Mouse (Mus musculus) liver, embryonic 13.5 days (tissue): ENCODE measurements around the gene Igsf11. TPM values are rescaled to one million over a fixed set of nuclear protein-coding genes. Genes with fewer than 3 reads are reported as not detected.

Experiments used
- ATAC-seq: fragments of 200-750 bp; cut with Nextera tagmentation; 2 replicates; pipeline ENCODE4 v1.8.0; 2017; ENCODE audit warnings: low read depth, mild to moderate bottlenecking, moderate number of reproducible peaks, moderate library complexity
- DNase-seq: peaks from one replicate; pipeline ENCODE4 v3.0.0; 2022
- H3K27ac ChIP-seq: fragments of 300-500 bp; sonication (generic); 2 replicates; pipeline ENCODE4 v1.5.1; 2015; ENCODE audit warnings: moderate library complexity, mild to moderate bottlenecking, inconsistent platforms
- H3K27me3 ChIP-seq: fragments of 300-500 bp; sonication (generic); 2 replicates; pipeline ENCODE4 v1.6.1; 2015; ENCODE audit warnings: mild to moderate bottlenecking, inconsistent platforms
- H3K36me3 ChIP-seq: fragments of 300-500 bp; sonication (generic); 2 replicates; pipeline ENCODE4 v1.6.1; 2015; ENCODE audit warnings: mild to moderate bottlenecking, inconsistent platforms
- H3K4me1 ChIP-seq: fragments of 300-500 bp; sonication (generic); replicated peaks from 2 replicates; pipeline ENCODE4 v1.6.1; 2015; ENCODE audit warnings: inconsistent platforms
- H3K4me2 ChIP-seq: fragments of 300-500 bp; sonication (generic); 2 replicates; pipeline ENCODE4 v1.6.1; 2015; ENCODE audit warnings: inconsistent platforms, mild to moderate bottlenecking, moderate library complexity
- H3K4me3 ChIP-seq: fragments of 300-500 bp; sonication (generic); replicated peaks from 2 replicates; pipeline ENCODE4 v1.5.1; 2015; ENCODE audit warnings: mild to moderate bottlenecking, inconsistent platforms
- H3K9ac ChIP-seq: fragments of 300-500 bp; sonication (generic); 2 replicates; pipeline ENCODE4 v1.6.1; 2015; ENCODE audit warnings: mild to moderate bottlenecking, inconsistent platforms
- H3K9me3 ChIP-seq: fragments of 300-500 bp; sonication (generic); replicated peaks from 2 replicates; pipeline ENCODE4 v1.6.1; 2016; ENCODE audit warnings: inconsistent platforms
- WGBS: fragments of 180-500 bp; shearing (Covaris S2); methylation state at CpG from one replicate; pipeline ENCODE4 v1.1.7; 2015; ENCODE audit not compliant: insufficient replicate concordance; 5-methylcytosine and 5-hydroxymethylcytosine counted together
- polyA plus RNA-seq: library from polyadenylated mRNA; unstranded; fragments of >200 nt; fragmentation: Nextera tagmentation; extraction: Ambion mirVana; gene quantifications from 2 replicates; pipeline ENCODE4 v1.2.1, GENCODE M21; 2015

Igsf11 gene
- 0.06 and 0.13 TPM in 2 replicates for polyA plus RNA-seq

DNA sequence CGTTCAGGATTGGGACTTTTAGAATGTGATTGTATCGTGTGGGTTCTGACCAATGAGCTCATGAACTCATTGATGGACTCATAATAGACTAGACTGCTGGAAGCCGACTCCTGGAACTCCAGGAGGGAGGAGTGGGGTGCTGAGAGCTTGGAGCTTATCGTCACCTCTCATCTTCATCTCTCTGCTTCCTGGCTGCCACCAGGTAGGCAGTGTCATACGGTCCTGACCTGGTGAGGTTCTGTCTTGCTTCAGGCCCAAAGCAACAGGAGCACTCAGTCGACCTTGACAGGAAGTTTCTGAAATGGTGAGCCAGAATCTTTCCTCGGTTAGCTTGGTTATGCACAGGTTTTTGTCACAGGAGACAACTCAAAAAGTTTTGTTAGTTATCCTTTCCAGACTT, at the start of gene Igsf11:
Gene Igsf11 (plus strand): TSS at position 301 of the 400 bp plus-strand sequence.
- WGBS: 58% methylated on average over 7 of the region's 7 CpGs
- no peaks in the 10 kb centered on the region for H3K9me3 ChIP-seq
- H3K9ac ChIP-seq: no peak within 1 kb of the TSS
- no peak for ATAC-seq
- no peaks in the 10 kb centered on the region for H3K4me1 ChIP-seq
- no peak for DNase-seq
- H3K27me3 ChIP-seq: no peaks in the 10 kb centered on the region
- no peak within 1 kb of the TSS for H3K4me3 ChIP-seq
- no peak within 1 kb of the TSS for H3K27ac ChIP-seq
- H3K4me2 ChIP-seq: no peak within 1 kb of the TSS
- H3K36me3 ChIP-seq: no peaks in the 10 kb centered on the region

DNA sequence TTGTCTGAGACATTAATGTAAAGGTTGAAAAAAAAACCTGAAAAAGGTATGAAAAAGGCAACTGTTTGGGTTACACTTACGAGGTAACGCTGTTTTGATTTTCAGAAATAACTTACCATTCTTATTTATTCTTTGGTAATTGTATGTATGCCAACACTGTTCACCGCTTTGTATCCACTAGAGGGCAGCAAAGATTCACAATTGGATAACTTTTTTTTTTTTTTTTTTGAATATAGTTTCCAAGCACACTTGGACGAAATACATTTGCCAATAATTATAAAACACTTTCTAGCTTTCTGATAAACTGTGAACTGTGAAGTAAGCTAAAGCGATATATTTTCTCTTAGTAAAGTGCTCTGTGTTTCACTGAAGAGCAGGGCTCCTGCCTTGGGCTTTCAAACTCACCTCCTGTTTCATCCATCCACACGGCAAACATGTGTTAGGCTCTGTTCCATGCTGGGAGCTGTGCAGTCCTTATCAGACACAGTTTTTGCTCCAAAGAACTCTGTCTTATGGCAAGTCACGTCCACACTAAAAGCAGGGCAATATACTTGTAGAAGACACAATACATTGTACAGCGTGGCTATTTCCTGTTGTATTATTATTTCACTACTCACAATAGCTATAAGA, 34.2 kb upstream of the Igsf11 start:
- no peak overlapping the region for H3K9ac ChIP-seq
- 28% methylated on average over 8 of the region's 8 CpGs for WGBS
- no peaks in the 10 kb centered on the region for H3K4me1 ChIP-seq
- no peaks in the 10 kb centered on the region for H3K27me3 ChIP-seq
- DNase-seq: no peak
- no peak overlapping the region for H3K4me3 ChIP-seq
- no peak overlapping the region for H3K27ac ChIP-seq
- no peak for ATAC-seq
- no peaks in the 10 kb centered on the region for H3K9me3 ChIP-seq
- no peaks in the 10 kb centered on the region for H3K36me3 ChIP-seq
- no peak overlapping the region for H3K4me2 ChIP-seq

DNA sequence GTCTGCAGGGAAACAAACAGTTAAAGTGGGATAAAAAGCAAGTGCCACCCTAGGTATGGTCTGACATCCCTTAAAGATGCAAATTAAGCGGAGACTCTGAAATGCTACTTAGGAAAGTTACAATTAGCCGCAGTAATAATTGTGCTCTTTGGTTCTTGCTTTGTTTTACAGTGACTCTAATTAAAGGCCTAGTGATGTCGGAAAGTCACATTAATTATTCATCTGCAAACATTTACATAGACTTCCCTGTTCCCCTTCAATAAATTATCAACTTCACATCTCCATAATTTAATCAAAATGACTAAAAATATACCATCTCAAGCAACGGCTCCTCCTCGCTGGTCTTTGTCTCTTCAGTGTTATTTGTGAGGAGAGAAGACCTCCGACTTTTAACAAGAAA, 31.9 kb upstream of the Igsf11 start:
- ATAC-seq (no peak), DNase-seq (no peak)
- Histone ChIP-seq H3K27ac (no peak overlapping the region), H3K4me3 (no peak overlapping the region), H3K9me3 (no peaks in the 10 kb centered on the region), H3K4me1 (no peaks in the 10 kb centered on the region), H3K9ac (no peak overlapping the region), H3K36me3 (no peaks in the 10 kb centered on the region), H3K4me2 (no peak overlapping the region), H3K27me3 (no peaks in the 10 kb centered on the region)
- WGBS: 60% methylated on average over 6 of the region's 6 CpGs

DNA sequence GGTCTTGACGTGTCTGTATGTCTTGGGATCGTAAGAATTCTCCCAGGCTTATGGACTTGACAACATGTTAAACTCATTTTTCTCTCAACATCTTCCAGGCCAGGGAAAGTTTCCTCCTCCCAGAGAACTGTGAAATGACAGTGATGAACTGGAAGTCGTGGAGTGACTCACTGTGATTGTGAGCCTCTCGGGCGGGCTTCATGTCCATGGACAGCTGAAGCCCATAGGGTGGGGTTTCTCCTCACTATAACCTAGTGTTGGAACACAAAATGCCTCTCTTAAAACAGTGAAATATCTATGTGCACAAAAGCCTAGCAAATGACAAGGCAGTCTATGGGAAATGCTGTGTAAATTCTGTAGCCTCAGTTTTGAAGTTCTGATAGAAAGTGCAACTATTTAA, 28.1 kb upstream of the Igsf11 start:
- Histone ChIP-seq H3K27me3 (no peaks in the 10 kb centered on the region), H3K36me3 (no peaks in the 10 kb centered on the region), H3K9me3 (no peaks in the 10 kb centered on the region), H3K4me2 (no peak overlapping the region), H3K4me1 (no peaks in the 10 kb centered on the region), H3K9ac (no peak overlapping the region), H3K27ac (no peak overlapping the region), H3K4me3 (no peak overlapping the region)
- 68% methylated on average over 5 of the region's 5 CpGs for WGBS
- DNase-seq (no peak), ATAC-seq (no peak)

DNA sequence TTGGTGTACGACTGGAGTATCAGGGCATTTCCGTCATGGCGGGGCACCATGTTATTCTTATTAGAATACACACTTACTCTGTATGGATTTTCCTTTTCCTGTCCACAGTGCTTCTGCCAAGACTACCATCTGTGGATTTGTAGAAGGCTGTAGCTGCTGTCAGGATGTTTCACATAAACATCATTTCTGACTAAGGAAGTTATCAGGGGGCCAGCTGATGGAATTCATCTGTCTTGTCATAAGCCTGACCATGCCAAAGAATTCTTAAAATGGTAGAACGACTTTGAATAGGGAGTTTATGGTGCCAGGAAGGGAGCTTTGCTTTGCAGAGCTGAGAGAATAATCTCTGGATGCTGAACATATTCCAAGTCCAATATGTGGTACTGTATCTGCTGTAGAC, 19.2 kb upstream of the Igsf11 start:
- no peak for DNase-seq
- ATAC-seq: no peak
- H3K4me1 ChIP-seq: no peaks in the 10 kb centered on the region

DNA sequence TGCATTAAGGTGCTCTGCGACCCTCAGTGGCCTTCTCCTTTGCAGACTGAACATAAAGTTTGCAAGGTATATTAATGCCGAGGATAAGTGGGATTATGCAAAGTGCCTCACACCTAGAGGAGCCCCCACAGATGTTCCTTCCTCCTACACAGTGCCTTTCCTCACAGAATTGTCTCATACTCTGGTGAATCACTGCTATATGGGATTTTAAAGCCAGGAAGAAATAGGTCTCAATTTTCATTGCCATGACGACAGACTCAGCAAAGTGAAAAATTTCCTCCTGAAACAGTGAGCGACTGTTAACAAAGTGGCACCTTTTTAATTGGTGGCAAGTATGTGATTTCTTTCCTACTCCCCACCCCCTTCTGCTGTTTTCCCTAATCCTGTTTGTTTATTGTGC, 18.0 kb upstream of the Igsf11 start:
- 21% methylated on average over 4 of the region's 4 CpGs for WGBS
- Histone ChIP-seq H3K4me3 (no peak overlapping the region), H3K9ac (no peak overlapping the region), H3K27ac (no peak overlapping the region), H3K4me2 (no peak overlapping the region), H3K36me3 (no peaks in the 10 kb centered on the region), H3K27me3 (no peaks in the 10 kb centered on the region), H3K9me3 (no peaks in the 10 kb centered on the region), H3K4me1 (no peaks in the 10 kb centered on the region)
- DNase-seq: no peak
- no peak for ATAC-seq

More for the DNA sequence above, 19.2 kb upstream of the Igsf11 start:
- Histone ChIP-seq H3K9ac (no peak overlapping the region), H3K4me3 (no peak overlapping the region), H3K27ac (no peak overlapping the region), H3K36me3 (no peaks in the 10 kb centered on the region), H3K9me3 (no peaks in the 10 kb centered on the region), H3K27me3 (no peaks in the 10 kb centered on the region), H3K4me2 (no peak overlapping the region)
- WGBS: 65% methylated on average over 4 of the region's 4 CpGs

DNA sequence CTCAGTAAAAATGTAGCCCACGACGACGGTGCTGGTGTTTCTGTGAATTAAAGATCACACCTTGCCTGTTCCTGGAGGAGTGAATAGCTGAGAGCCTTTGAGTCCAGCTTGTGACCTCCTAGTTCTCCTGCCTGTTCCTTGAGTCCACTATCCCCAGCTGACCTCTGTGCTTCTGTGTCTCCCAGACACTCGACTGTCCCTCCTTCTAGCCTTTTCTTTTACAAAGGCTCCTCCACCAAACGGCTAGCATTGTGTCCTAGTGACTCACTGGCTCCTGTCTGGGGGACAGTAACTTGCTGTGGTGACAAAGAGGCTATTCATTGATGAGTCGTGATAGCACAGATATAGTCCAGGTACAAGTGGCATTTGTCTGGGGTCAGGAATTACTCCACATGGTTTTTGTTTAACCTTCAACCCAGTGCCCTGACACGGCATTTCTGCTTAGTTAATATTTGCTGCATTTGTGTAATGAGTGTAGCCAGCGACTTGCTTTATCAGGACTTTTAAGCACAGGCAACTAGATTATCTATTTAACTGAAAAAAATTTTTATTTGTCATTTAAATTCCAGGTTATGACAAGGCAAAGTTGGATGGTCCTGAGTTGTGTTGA, 6.5 kb downstream of the Igsf11 start:
- no peak overlapping the region for H3K4me3 ChIP-seq
- ATAC-seq: no peak
- DNase-seq: no peak
- H3K36me3 ChIP-seq: no peaks in the 10 kb centered on the region
- no peaks in the 10 kb centered on the region for H3K9me3 ChIP-seq
- H3K27me3 ChIP-seq: peaks cover 31% of the 10 kb centered on the region
- no peak overlapping the region for H3K9ac ChIP-seq
- H3K4me2 ChIP-seq: no peak overlapping the region
- H3K4me1 ChIP-seq: no peaks in the 10 kb centered on the region
- 35% methylated on average over 8 of the region's 8 CpGs for WGBS
- no peak overlapping the region for H3K27ac ChIP-seq

DNA sequence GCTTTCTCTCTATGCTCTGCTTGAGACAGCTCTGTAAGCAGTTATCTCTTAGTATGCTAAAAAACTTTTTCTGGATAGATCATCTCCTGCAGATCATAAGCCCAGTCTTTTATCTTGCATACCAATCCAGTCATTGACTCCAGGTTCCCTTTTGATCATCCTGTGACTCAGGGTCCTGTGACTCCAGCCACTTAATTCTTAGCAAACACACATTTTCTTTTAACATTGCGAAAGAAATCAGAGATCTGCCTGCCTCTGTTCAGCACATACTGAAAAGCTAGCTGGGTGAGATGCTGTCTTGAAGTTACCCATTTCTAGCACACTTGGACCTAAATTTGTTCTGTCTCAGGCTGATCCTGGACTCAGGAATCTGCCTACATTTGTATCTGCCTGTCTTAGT, 7.6 kb downstream of the Igsf11 start:
- Histone ChIP-seq H3K27me3 (peaks cover 41% of the 10 kb centered on the region), H3K9me3 (no peaks in the 10 kb centered on the region), H3K36me3 (no peaks in the 10 kb centered on the region), H3K27ac (no peak overlapping the region), H3K4me3 (no peak overlapping the region), H3K4me1 (no peaks in the 10 kb centered on the region), H3K9ac (no peak overlapping the region), H3K4me2 (no peak overlapping the region)
- no peak for ATAC-seq
- WGBS: 70% methylated on average over 1 of the region's 1 CpGs
- no peak for DNase-seq

DNA sequence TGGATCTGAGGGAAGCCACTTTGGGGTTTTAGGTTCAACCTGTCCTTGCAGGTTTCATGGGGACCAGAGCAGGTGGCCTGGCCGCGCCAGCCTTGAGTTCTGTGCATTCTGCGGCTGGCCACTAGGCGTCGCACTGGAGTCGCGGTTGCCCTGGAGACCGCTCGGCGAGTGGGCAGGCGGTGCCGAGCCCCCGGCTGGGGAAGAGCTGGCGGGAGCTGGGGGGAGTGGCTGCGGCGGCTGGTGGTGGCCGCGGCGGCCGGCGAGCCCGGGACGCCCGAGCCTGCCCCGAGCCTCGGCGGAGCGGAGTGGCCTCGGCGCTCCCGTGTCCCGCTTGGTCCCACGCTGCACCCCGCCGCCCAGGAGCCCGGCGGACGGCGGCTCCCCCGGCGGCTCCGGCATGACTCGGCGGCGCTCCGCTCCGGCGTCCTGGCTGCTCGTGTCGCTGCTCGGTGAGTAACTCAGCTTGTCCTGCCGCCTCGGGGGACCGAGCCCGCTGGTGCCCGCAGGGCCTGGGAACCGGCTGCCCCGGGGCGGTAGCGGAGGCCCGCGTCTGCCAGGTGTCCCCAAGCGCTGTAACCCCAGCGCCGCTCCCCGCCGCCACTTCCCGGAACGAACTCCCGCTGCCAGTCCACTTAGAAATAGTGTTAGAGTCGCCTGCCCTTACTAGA, 9.8 kb downstream of the Igsf11 start:
- Histone ChIP-seq H3K36me3 (no peaks in the 10 kb centered on the region), H3K4me1 (no peaks in the 10 kb centered on the region), H3K9me3 (no peaks in the 10 kb centered on the region), H3K9ac (peak overlapping the region; percentile 61), H3K27ac (no peak overlapping the region), H3K4me2 (peak overlapping the region; percentile 77), H3K27me3 (peaks cover 46% of the 10 kb centered on the region), H3K4me3 (peak overlapping the region; percentile 57)
- under 1% methylated on average over 57 of the region's 71 CpGs for WGBS
- ATAC-seq (peak; percentile 91), DNase-seq (peak; percentile 62)

DNA sequence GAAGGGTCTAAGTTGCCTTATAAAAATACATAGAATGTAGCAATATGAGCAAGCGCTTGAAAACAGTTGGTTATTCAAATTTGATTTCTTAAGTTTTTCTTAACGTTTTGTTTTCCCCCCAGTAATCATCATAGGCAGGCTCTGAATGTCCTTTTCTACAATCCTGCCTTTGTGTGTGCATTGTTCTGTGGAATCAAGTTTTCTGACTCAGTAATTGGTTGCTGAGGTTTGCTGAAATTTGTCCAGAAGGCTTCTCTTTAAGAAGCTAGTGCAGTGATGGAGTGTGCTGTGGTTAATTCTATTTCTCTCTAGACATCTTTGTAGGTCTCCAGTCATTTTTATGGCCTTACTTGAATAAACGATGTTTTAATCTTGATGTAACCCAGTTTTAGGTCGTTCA, 10.5 kb downstream of the Igsf11 start:
- H3K9me3 ChIP-seq: no peaks in the 10 kb centered on the region
- H3K9ac ChIP-seq: no peak overlapping the region
- H3K36me3 ChIP-seq: no peaks in the 10 kb centered on the region
- no peak overlapping the region for H3K27ac ChIP-seq
- H3K4me2 ChIP-seq: no peak overlapping the region
- DNase-seq: no peak
- 41% methylated on average over 4 of the region's 4 CpGs for whole genome bisulfite sequencing
- H3K27me3 ChIP-seq: peaks cover 46% of the 10 kb centered on the region
- no peaks in the 10 kb centered on the region for H3K4me1 ChIP-seq
- no peak overlapping the region for H3K4me3 ChIP-seq
- ATAC-seq: no peak

DNA sequence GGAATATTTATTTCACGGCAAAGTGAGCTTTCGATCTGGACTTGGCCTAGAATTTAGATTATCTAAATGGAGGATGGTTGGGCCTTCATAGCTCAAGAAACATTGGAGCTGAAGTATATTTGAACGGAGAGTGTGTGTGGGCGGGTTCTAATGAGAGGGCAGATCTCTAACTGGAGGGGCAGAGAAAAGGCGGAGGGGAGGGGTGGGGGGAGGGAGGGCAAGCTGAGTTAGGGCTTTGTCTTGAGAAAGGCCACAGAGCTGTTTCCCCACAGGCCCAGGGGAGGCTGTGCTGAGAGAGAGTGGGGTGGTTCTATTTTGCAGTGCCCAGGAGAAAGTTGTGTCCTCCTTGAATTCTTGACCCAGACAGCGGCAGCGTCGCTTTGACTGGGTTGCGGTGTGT, 11.7 kb downstream of the Igsf11 start:
- Histone ChIP-seq H3K4me2 (no peak overlapping the region), H3K9ac (no peak overlapping the region), H3K4me3 (no peak overlapping the region), H3K9me3 (no peaks in the 10 kb centered on the region), H3K36me3 (no peaks in the 10 kb centered on the region), H3K27ac (no peak overlapping the region), H3K27me3 (peaks cover 46% of the 10 kb centered on the region), H3K4me1 (no peaks in the 10 kb centered on the region)
- ATAC-seq (no peak), DNase-seq (no peak)
- 76% methylated on average over 9 of the region's 9 CpGs for WGBS

DNA sequence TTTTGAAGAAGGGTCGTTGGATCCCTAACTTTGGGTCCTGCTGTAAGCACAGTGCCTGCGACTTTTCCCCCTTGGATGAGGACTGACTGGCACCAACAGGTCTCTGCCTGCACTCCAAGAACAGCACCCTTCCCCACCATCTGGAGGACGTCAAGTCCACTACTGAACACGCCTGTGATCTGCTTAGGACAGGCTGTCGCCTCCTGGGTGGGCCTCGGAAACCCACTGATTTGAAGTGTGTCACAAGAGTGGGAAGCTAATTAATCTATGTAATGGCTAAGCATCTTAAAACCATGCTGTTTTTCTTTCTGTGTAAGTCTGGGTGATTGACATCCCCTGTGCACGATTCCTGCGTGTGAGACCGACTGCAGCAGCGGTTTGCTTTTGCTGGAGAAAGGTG, 13.4 kb downstream of the Igsf11 start:
- Histone ChIP-seq H3K4me2 (no peak overlapping the region), H3K4me3 (no peak overlapping the region), H3K27me3 (peaks cover 43% of the 10 kb centered on the region), H3K36me3 (no peaks in the 10 kb centered on the region), H3K4me1 (no peaks in the 10 kb centered on the region), H3K9ac (no peak overlapping the region), H3K27ac (no peak overlapping the region), H3K9me3 (no peaks in the 10 kb centered on the region)
- ATAC-seq (no peak), DNase-seq (no peak)
- 66% methylated on average over 10 of the region's 10 CpGs for WGBS
